Mouse (Mus musculus): ENCODE data around the gene Hoxa11. TPM values are rescaled to one million over a fixed set of nuclear protein-coding genes. Genes with fewer than 3 reads are reported as not detected.

Hoxa11 gene
- polyA plus RNA-seq, 1 experiment from 2014 or later: 0.09 TPM

GRCm38 (mm10) chr6:52231885-52232567 lies 13.6 kb downstream of the Hoxa11 start:
- ATAC-seq (ENCODE audit: low read depth): no peak
- 2% methylated on average over 18 of the region's 18 CpGs for WGBS
- Histone ChIP-seq H3K4me2 (ENCODE audit: low read depth, low read length) (peak overlapping the region; percentile 90), H3K27me3 (ENCODE audit: control insufficient read depth, insufficient read depth, low read length) (no peaks in the 10 kb centered on the region), H3K9ac (replicated peaks; ENCODE audit: low read depth, low read length) (peak overlapping the region; percentile 92), H3K4me3 (ENCODE audit: low read depth, low read length) (peak overlapping the region; percentile 57), H3K4me1 (ENCODE audit: control insufficient read depth, insufficient read depth, low read length) (peaks cover 14% of the 10 kb centered on the region), H3K36me3 (ENCODE audit: control insufficient read depth, insufficient read depth, low read length) (no peaks in the 10 kb centered on the region), H3K9me3 (ENCODE audit: control insufficient read depth, low read length) (no peaks in the 10 kb centered on the region), H3K27ac (ENCODE audit: low read depth, low read length) (peak overlapping the region; percentile 94)

GRCm38 (mm10) chr6:52230516-52231165 lies 15.0 kb downstream of the Hoxa11 start, which contains the start of gene Hoxa9:
TSS of gene Hoxa9 (minus strand) at chr6:52231089.
- peak within 1 kb of the TSS; percentile 57 for H3K4me3 ChIP-seq (ENCODE audit: low read depth, low read length)
- under 1% methylated on average over 28 of the region's 36 CpGs for WGBS
- no peaks in the 10 kb centered on the region for H3K9me3 ChIP-seq (ENCODE audit: control insufficient read depth, low read length)
- ATAC-seq (ENCODE audit: low read depth): peak; percentile 13; the same call in 1 of the 2 replicates
- peak within 1 kb of the TSS; percentile 97 for H3K27ac ChIP-seq (ENCODE audit: low read depth, low read length)
- no peaks in the 10 kb centered on the region for H3K36me3 ChIP-seq (ENCODE audit: control insufficient read depth, insufficient read depth, low read length)
- H3K4me1 ChIP-seq (ENCODE audit: control insufficient read depth, insufficient read depth, low read length): peaks cover 18% of the 10 kb centered on the region
- H3K4me2 ChIP-seq (ENCODE audit: low read depth, low read length): peak within 1 kb of the TSS; percentile 90
- H3K9ac ChIP-seq (replicated peaks; ENCODE audit: low read depth, low read length): peak within 1 kb of the TSS; percentile 94
- no peaks in the 10 kb centered on the region for H3K27me3 ChIP-seq (ENCODE audit: control insufficient read depth, insufficient read depth, low read length)

- no peaks in the 10 kb centered on the region for H3K27me3 ChIP-seq (ENCODE audit: control insufficient read depth, insufficient read depth, low read length)
- peak overlapping the region; percentile 94 for H3K9ac ChIP-seq (replicated peaks; ENCODE audit: low read depth, low read length)
- ATAC-seq (ENCODE audit: low read depth): no peak
- H3K4me2 ChIP-seq (ENCODE audit: low read depth, low read length): peak overlapping the region; percentile 90
- H3K36me3 ChIP-seq (ENCODE audit: control insufficient read depth, insufficient read depth, low read length): no peaks in the 10 kb centered on the region
- H3K9me3 ChIP-seq (ENCODE audit: control insufficient read depth, low read length): no peaks in the 10 kb centered on the region
- peak overlapping the region; percentile 97 for H3K27ac ChIP-seq (ENCODE audit: low read depth, low read length)
- H3K4me1 ChIP-seq (ENCODE audit: control insufficient read depth, insufficient read depth, low read length): peaks cover 18% of the 10 kb centered on the region
- peak overlapping the region; percentile 57 for H3K4me3 ChIP-seq (ENCODE audit: low read depth, low read length)
- whole genome bisulfite sequencing: 2% methylated on average over 43 of the region's 44 CpGs
These were observed 15.8 kb downstream of the Hoxa11 start for GRCm38 (mm10) chr6:52229558-52230416.

GRCm38 (mm10) chr6:52228475-52229465 lies 16.8 kb downstream of the Hoxa11 start:
- ATAC-seq (ENCODE audit: low read depth): no peak
- H3K4me2 ChIP-seq (ENCODE audit: low read depth, low read length): peak overlapping the region; percentile 90
- H3K27me3 ChIP-seq (ENCODE audit: control insufficient read depth, insufficient read depth, low read length): no peaks in the 10 kb centered on the region
- H3K4me1 ChIP-seq (ENCODE audit: control insufficient read depth, insufficient read depth, low read length): peaks cover 18% of the 10 kb centered on the region
- peak overlapping the region; percentile 94 for H3K9ac ChIP-seq (replicated peaks; ENCODE audit: low read depth, low read length)
- H3K9me3 ChIP-seq (ENCODE audit: control insufficient read depth, low read length): no peaks in the 10 kb centered on the region
- H3K36me3 ChIP-seq (ENCODE audit: control insufficient read depth, insufficient read depth, low read length): no peaks in the 10 kb centered on the region
- peak overlapping the region; percentile 97 for H3K27ac ChIP-seq (ENCODE audit: low read depth, low read length)
- 2% methylated on average over 38 of the region's 38 CpGs for WGBS
- peak overlapping the region; percentile 57 for H3K4me3 ChIP-seq (ENCODE audit: low read depth, low read length)

GRCm38 (mm10) chr6:52227470-52228222 lies 18.0 kb downstream of the Hoxa11 start:
- peaks cover 16% of the 10 kb centered on the region for H3K4me1 ChIP-seq (ENCODE audit: control insufficient read depth, insufficient read depth, low read length)
- no peaks in the 10 kb centered on the region for H3K36me3 ChIP-seq (ENCODE audit: control insufficient read depth, insufficient read depth, low read length)
- WGBS: 5% methylated on average over 11 of the region's 11 CpGs
- ATAC-seq (ENCODE audit: low read depth): no peak
- peak overlapping the region; percentile 99 for H3K4me2 ChIP-seq (ENCODE audit: low read depth, low read length)
- H3K27ac ChIP-seq (ENCODE audit: low read depth, low read length): peak overlapping the region; percentile 99
- no peaks in the 10 kb centered on the region for H3K9me3 ChIP-seq (ENCODE audit: control insufficient read depth, low read length)
- H3K9ac ChIP-seq (replicated peaks; ENCODE audit: low read depth, low read length): peak overlapping the region; percentile 98
- no peaks in the 10 kb centered on the region for H3K27me3 ChIP-seq (ENCODE audit: control insufficient read depth, insufficient read depth, low read length)
- peak overlapping the region; percentile 88 for H3K4me3 ChIP-seq (ENCODE audit: low read depth, low read length)

- Histone ChIP-seq H3K4me1 (ENCODE audit: control insufficient read depth, insufficient read depth, low read length) (peaks cover 16% of the 10 kb centered on the region), H3K4me3 (ENCODE audit: low read depth, low read length) (peak overlapping the region; percentile 88), H3K9ac (replicated peaks; ENCODE audit: low read depth, low read length) (peak overlapping the region; percentile 98), H3K27me3 (ENCODE audit: control insufficient read depth, insufficient read depth, low read length) (no peaks in the 10 kb centered on the region), H3K36me3 (ENCODE audit: control insufficient read depth, insufficient read depth, low read length) (no peaks in the 10 kb centered on the region), H3K4me2 (ENCODE audit: low read depth, low read length) (peak overlapping the region; percentile 99), H3K27ac (ENCODE audit: low read depth, low read length) (peak overlapping the region; percentile 99), H3K9me3 (ENCODE audit: control insufficient read depth, low read length) (no peaks in the 10 kb centered on the region)
- peak; percentile 12 for ATAC-seq (ENCODE audit: low read depth)
- under 1% methylated on average over 26 of the region's 26 CpGs for WGBS
These were observed 18.9 kb downstream of the Hoxa11 start for GRCm38 (mm10) chr6:52226569-52227257.

GRCm38 (mm10) chr6:52225612-52226568 lies 19.7 kb downstream of the Hoxa11 start:
- Histone ChIP-seq H3K9ac (replicated peaks; ENCODE audit: low read depth, low read length) (peak overlapping the region; percentile 98), H3K4me3 (ENCODE audit: low read depth, low read length) (peak overlapping the region; percentile 88), H3K9me3 (ENCODE audit: control insufficient read depth, low read length) (no peaks in the 10 kb centered on the region), H3K27ac (ENCODE audit: low read depth, low read length) (peak overlapping the region; percentile 99), H3K36me3 (ENCODE audit: control insufficient read depth, insufficient read depth, low read length) (no peaks in the 10 kb centered on the region), H3K27me3 (ENCODE audit: control insufficient read depth, insufficient read depth, low read length) (no peaks in the 10 kb centered on the region), H3K4me1 (ENCODE audit: control insufficient read depth, insufficient read depth, low read length) (peaks cover 16% of the 10 kb centered on the region), H3K4me2 (ENCODE audit: low read depth, low read length) (peak overlapping the region; percentile 99)
- under 1% methylated on average over 69 of the region's 69 CpGs for WGBS
- peak; percentile 63 for ATAC-seq (ENCODE audit: low read depth)

All from neural tube, embryonic 14.5 days (tissue).